Mouse (Mus musculus): Measurements from ENCODE around the gene Pigs. TPM values are rescaled to one million over a fixed set of nuclear protein-coding genes. Genes with fewer than 3 reads are reported as not detected.

The Pigs gene
- polyA plus RNA-seq, 1 experiment from 2014 or later, result 67.4 TPM

DNA sequence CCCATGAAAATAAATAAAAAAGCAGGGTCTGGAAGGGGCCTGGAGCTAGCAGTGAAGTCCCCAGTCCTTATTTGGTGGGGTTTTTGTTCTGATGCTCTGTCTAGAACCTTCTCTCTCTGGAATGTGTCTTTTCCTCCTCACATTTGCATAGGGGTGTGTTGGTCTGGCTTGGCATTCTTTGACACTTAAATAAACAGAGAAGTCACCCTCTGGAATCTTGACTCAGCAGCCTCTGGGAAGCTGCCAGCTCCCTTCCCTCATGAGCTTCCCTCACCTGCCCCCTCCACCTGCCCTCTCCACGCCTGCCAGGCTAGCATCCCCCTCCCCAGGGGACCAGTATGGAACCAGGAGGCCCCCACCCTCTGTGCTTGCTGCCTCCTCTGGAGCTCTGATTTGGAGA, 42.2 kb downstream of the Pigs start:
- Histone ChIP-seq H3K9me3 (replicated peaks; ENCODE audit: control insufficient read depth, low read length) (no peaks in the 10 kb centered on the region), H3K4me1 (ENCODE audit: control insufficient read depth, insufficient read depth, low read length) (no peaks in the 10 kb centered on the region; the same call in 1 of the 2 replicates), H3K27me3 (ENCODE audit: control insufficient read depth, insufficient read depth, low read length) (no peaks in the 10 kb centered on the region), H3K27ac (ENCODE audit: low read length) (peak overlapping the region; percentile 9; the same call in 1 of the 2 replicates), H3K9ac (ENCODE audit: low read length) (no peak overlapping the region), H3K36me3 (ENCODE audit: control insufficient read depth, insufficient read depth, low read length) (no peaks in the 10 kb centered on the region), H3K4me2 (ENCODE audit: low read depth, low read length) (no peak overlapping the region), H3K4me3 (replicated peaks; ENCODE audit: low read length) (no peak overlapping the region)
- ATAC-seq (ENCODE audit: insufficient read depth, low FRiP score), result 0 out of 2 replicates have a peak, but pooled peaks have one; percentile 31
- WGBS, result 27% methylated on average over 1 of the region's 1 CpGs

DNA sequence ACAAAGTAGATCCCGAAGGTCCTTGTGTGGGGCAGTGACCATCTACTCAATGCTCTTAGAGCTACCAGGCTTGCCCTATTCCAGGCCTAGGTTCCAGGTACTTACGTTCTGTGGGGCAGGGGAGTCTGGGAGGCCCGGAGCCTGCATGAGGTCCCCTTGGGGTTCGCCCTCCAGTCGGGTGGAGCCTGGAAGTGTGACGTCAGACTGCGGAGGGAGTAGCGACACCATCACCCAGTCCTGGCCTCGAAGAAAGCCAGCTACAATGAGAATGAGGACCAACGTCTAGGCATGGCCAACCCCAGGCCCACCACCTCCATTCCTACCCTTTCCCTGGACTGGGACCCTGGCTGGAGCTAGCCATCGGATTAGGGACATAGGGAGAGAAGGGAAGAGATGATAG, 43.5 kb downstream of the Pigs start:
- Histone ChIP-seq H3K4me3 (replicated peaks; ENCODE audit: low read length) (no peak overlapping the region), H3K9me3 (replicated peaks; ENCODE audit: control insufficient read depth, low read length) (no peaks in the 10 kb centered on the region), H3K27ac (ENCODE audit: low read length) (no peak overlapping the region), H3K9ac (ENCODE audit: low read length) (no peak overlapping the region), H3K36me3 (ENCODE audit: control insufficient read depth, insufficient read depth, low read length) (no peaks in the 10 kb centered on the region), H3K4me2 (ENCODE audit: low read depth, low read length) (no peak overlapping the region), H3K27me3 (ENCODE audit: control insufficient read depth, insufficient read depth, low read length) (no peaks in the 10 kb centered on the region), H3K4me1 (ENCODE audit: control insufficient read depth, insufficient read depth, low read length) (no peaks in the 10 kb centered on the region; the same call in 1 of the 2 replicates)
- WGBS, result 86% methylated on average over 11 of the region's 11 CpGs
- ATAC-seq (ENCODE audit: insufficient read depth, low FRiP score), result no peak

DNA sequence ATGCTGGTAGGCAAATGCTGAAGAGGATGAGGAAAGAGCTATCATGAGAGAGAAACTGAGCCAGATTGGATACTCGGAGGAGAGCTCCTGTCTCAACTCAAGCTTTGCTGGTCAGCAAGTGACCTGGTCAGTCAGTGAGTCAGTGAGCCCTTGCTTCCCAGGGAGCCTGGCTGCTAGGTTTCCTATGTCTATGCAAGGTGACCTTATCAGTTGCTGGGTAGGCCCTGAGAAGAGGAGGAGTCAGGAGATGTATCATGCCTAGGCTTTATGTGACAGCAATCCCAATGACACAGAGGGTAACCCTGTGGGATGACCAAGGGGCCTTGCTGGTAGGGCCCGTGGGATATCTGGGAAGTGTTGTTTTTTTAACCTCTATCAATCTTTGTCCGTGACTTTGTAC, 44.0 kb downstream of the Pigs start:
- no peak for ATAC-seq (ENCODE audit: insufficient read depth, low FRiP score)
- Histone ChIP-seq H3K36me3 (ENCODE audit: control insufficient read depth, insufficient read depth, low read length) (no peaks in the 10 kb centered on the region), H3K4me1 (ENCODE audit: control insufficient read depth, insufficient read depth, low read length) (no peaks in the 10 kb centered on the region; the same call in 1 of the 2 replicates), H3K9me3 (replicated peaks; ENCODE audit: control insufficient read depth, low read length) (no peaks in the 10 kb centered on the region), H3K4me2 (ENCODE audit: low read depth, low read length) (no peak overlapping the region), H3K27me3 (ENCODE audit: control insufficient read depth, insufficient read depth, low read length) (no peaks in the 10 kb centered on the region), H3K9ac (ENCODE audit: low read length) (no peak overlapping the region), H3K27ac (ENCODE audit: low read length) (no peak overlapping the region), H3K4me3 (replicated peaks; ENCODE audit: low read length) (no peak overlapping the region)
- 48% methylated on average over 3 of the region's 3 CpGs for WGBS

DNA sequence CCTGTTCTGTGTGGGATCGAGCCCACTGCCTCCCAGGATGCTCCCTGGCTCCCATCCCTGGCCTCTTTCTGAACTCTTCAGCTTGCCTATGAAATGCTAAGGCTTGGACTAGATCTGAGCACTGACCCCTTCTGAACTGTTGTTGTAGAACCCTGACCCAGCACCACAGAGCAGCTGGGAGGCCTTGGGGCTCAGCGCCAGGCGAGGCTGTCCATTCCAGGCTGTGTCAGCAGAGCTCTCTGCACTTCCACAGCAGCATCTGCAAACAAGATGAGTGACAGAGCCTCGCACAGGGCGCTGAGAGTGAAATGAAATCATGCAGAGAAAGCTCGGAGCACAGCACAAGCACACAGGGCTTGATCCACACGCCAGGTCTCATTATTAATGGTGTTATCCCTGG, 44.4 kb downstream of the Pigs start:
- no peak for ATAC-seq (ENCODE audit: insufficient read depth, low FRiP score)
- H3K9ac ChIP-seq (ENCODE audit: low read length), result no peak overlapping the region
- WGBS, result 41% methylated on average over 7 of the region's 7 CpGs

DNA sequence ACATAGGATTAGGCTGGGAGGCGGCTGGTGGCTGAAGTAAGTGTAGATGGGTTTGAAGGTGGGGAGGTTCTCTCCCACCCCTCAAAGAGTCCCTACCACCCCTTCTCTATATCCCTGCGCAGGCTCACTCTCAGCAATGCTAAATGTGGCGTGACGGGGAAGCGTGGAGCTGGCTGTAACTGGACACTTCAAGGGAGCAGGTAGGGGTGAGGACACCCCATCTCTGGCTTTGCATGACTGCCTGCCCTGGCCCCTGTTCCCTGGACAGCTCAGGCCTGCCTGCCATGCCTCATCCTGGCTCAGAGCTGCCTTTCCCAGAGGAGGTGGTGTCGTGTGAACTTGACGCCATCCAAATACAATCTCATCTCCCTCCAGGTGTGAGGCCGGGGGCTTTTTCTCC, 45.9 kb downstream of the Pigs start:
- no peak overlapping the region for H3K27ac ChIP-seq (ENCODE audit: low read length)
- H3K4me3 ChIP-seq (replicated peaks; ENCODE audit: low read length), result no peak overlapping the region
- no peak overlapping the region for H3K9ac ChIP-seq (ENCODE audit: low read length)
- no peaks in the 10 kb centered on the region for H3K9me3 ChIP-seq (replicated peaks; ENCODE audit: control insufficient read depth, low read length)
- H3K27me3 ChIP-seq (ENCODE audit: control insufficient read depth, insufficient read depth, low read length), result no peaks in the 10 kb centered on the region
- no peak overlapping the region for H3K4me2 ChIP-seq (ENCODE audit: low read depth, low read length)
- no peaks in the 10 kb centered on the region; the same call in 1 of the 2 replicates for H3K4me1 ChIP-seq (ENCODE audit: control insufficient read depth, insufficient read depth, low read length)
- WGBS, result 78% methylated on average over 8 of the region's 8 CpGs
- H3K36me3 ChIP-seq (ENCODE audit: control insufficient read depth, insufficient read depth, low read length), result no peaks in the 10 kb centered on the region
- ATAC-seq (ENCODE audit: insufficient read depth, low FRiP score), result no peak

More for the DNA sequence above, 44.4 kb downstream of the Pigs start:
- Histone ChIP-seq H3K27ac (ENCODE audit: low read length) (no peak overlapping the region), H3K4me2 (ENCODE audit: low read depth, low read length) (no peak overlapping the region), H3K27me3 (ENCODE audit: control insufficient read depth, insufficient read depth, low read length) (no peaks in the 10 kb centered on the region), H3K9me3 (replicated peaks; ENCODE audit: control insufficient read depth, low read length) (no peaks in the 10 kb centered on the region), H3K4me3 (replicated peaks; ENCODE audit: low read length) (no peak overlapping the region), H3K4me1 (ENCODE audit: control insufficient read depth, insufficient read depth, low read length) (no peaks in the 10 kb centered on the region; the same call in 1 of the 2 replicates), H3K36me3 (ENCODE audit: control insufficient read depth, insufficient read depth, low read length) (no peaks in the 10 kb centered on the region)

DNA sequence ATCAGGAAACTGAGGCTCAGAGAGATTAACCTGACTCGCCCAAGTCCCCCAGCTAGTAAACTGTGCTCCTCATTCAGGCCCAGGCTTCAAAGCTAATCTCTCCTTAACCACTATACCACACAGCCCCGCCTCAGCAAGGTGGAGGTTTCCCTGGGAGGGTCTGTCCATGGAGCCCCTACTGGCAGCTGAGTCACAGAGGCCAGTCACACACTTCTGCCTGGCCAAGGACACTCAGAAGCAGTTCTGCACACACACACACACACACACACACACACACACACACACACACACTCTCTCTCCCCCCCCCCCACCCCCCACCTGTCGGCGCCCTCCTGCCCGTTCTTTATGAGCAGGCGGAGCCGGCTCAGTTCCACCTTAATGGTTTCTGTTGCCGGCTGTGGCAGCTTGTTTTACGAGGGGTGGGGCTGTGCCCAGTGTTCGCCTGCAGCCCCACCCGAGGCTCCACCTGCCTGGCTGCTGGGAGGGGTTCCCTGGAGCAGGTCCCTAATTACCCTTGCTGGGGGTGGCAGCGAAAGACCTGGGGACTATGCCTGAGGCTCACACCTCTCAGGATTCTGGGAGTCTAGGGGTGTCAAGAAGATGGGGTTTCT, 49.4 kb downstream of the Pigs start:
- Histone ChIP-seq H3K4me3 (replicated peaks; ENCODE audit: low read length) (no peak overlapping the region), H3K4me1 (ENCODE audit: control insufficient read depth, insufficient read depth, low read length) (no peaks in the 10 kb centered on the region), H3K4me2 (ENCODE audit: low read depth, low read length) (no peak overlapping the region), H3K27me3 (ENCODE audit: control insufficient read depth, insufficient read depth, low read length) (no peaks in the 10 kb centered on the region), H3K36me3 (ENCODE audit: control insufficient read depth, insufficient read depth, low read length) (no peaks in the 10 kb centered on the region), H3K9ac (ENCODE audit: low read length) (no peak overlapping the region), H3K9me3 (replicated peaks; ENCODE audit: control insufficient read depth, low read length) (no peaks in the 10 kb centered on the region), H3K27ac (ENCODE audit: low read length) (no peak overlapping the region)
- ATAC-seq (ENCODE audit: insufficient read depth, low FRiP score), result peak; percentile 83
- WGBS, result 23% methylated on average over 10 of the region's 12 CpGs

DNA sequence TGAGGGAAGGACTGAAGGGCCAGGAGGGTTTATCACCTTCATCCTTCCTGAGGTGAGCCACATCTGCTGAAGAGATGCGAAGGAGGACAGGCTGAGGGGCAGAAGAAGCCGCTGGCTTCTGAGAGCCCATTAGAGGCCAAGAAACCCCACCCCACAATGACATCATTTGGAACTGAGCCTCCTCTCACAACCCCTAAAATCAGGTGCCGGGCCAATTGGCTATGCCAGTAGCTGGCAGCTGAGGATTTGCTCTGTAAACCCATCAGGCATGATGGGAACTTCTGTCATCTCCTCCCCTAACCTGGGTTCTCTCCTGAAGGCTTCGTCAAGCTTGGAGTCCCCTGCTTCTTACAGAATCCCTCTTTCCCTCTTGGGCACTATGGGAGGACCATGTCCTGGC, 52.1 kb downstream of the Pigs start:
- Histone ChIP-seq H3K27ac (ENCODE audit: low read length) (no peak overlapping the region), H3K4me1 (ENCODE audit: control insufficient read depth, insufficient read depth, low read length) (no peaks in the 10 kb centered on the region), H3K27me3 (ENCODE audit: control insufficient read depth, insufficient read depth, low read length) (no peaks in the 10 kb centered on the region), H3K9me3 (replicated peaks; ENCODE audit: control insufficient read depth, low read length) (no peaks in the 10 kb centered on the region), H3K4me3 (replicated peaks; ENCODE audit: low read length) (no peak overlapping the region), H3K4me2 (ENCODE audit: low read depth, low read length) (no peak overlapping the region), H3K36me3 (ENCODE audit: control insufficient read depth, insufficient read depth, low read length) (no peaks in the 10 kb centered on the region), H3K9ac (ENCODE audit: low read length) (no peak overlapping the region)
- 70% methylated on average over 4 of the region's 4 CpGs for WGBS
- no peak for ATAC-seq (ENCODE audit: insufficient read depth, low FRiP score)

DNA sequence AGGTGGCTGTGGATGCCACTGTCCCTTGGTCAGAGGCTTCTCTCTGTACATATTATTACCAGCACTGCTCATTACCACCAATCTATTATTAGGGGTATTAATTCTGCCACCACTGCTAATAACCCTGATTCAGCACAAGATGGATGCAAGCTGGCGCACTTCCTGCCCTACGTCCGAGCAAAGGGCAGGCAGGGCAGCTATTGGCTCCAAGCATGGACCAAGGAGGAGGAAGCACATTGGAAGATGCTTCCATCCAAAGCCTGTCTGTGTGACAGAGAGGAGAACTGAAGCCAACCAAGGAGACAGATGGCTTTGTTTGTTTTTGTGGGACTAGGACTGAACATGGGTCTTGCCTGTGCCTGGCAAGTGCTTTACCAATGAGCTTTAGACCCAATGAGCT, 52.8 kb downstream of the Pigs start:
- 68% methylated on average over 3 of the region's 3 CpGs for WGBS
- no peak for ATAC-seq (ENCODE audit: insufficient read depth, low FRiP score)
- H3K27ac ChIP-seq (ENCODE audit: low read length), result no peak overlapping the region

DNA sequence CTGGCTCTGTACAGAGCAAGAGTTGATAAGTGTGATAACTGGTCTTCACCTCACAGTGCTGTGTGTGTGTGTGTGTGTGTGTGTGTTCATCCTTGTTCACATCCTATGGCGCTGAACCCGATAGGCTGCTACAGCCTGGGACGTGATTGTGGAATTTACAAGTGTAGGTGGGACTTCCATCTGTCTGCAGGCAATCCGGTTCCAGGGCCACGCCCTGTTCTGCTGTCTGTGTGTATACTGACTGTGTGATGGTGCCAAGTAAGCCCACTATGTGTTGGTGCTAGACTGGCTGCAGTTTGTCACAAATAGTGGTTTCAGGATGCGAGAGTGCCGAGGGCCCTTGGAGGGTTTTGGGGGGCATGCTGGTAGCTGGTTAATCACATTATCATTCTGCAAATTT, 54.1 kb downstream of the Pigs start:
- no peak overlapping the region for H3K27ac ChIP-seq (ENCODE audit: low read length)
- no peak overlapping the region for H3K9ac ChIP-seq (ENCODE audit: low read length)
- ATAC-seq (ENCODE audit: insufficient read depth, low FRiP score), result no peak
- no peak overlapping the region for H3K4me2 ChIP-seq (ENCODE audit: low read depth, low read length)
- H3K27me3 ChIP-seq (ENCODE audit: control insufficient read depth, insufficient read depth, low read length), result no peaks in the 10 kb centered on the region
- WGBS, result 71% methylated on average over 7 of the region's 7 CpGs
- H3K4me1 ChIP-seq (ENCODE audit: control insufficient read depth, insufficient read depth, low read length), result no peaks in the 10 kb centered on the region
- H3K4me3 ChIP-seq (replicated peaks; ENCODE audit: low read length), result no peak overlapping the region
- H3K9me3 ChIP-seq (replicated peaks; ENCODE audit: control insufficient read depth, low read length), result no peaks in the 10 kb centered on the region
- no peaks in the 10 kb centered on the region for H3K36me3 ChIP-seq (ENCODE audit: control insufficient read depth, insufficient read depth, low read length)

More for the DNA sequence above, 52.8 kb downstream of the Pigs start:
- H3K9me3 ChIP-seq (replicated peaks; ENCODE audit: control insufficient read depth, low read length), result no peaks in the 10 kb centered on the region
- H3K4me3 ChIP-seq (replicated peaks; ENCODE audit: low read length), result no peak overlapping the region
- no peak overlapping the region for H3K9ac ChIP-seq (ENCODE audit: low read length)
- H3K27me3 ChIP-seq (ENCODE audit: control insufficient read depth, insufficient read depth, low read length), result no peaks in the 10 kb centered on the region
- H3K4me1 ChIP-seq (ENCODE audit: control insufficient read depth, insufficient read depth, low read length), result no peaks in the 10 kb centered on the region
- H3K4me2 ChIP-seq (ENCODE audit: low read depth, low read length), result no peak overlapping the region
- H3K36me3 ChIP-seq (ENCODE audit: control insufficient read depth, insufficient read depth, low read length), result no peaks in the 10 kb centered on the region

Data from stomach, embryonic 16.5 days (tissue).